Mouse (Mus musculus) liver, embryonic 14.5 days (tissue): ENCODE data around the gene Ifi27. TPM values are rescaled to one million over a fixed set of nuclear protein-coding genes. Genes with fewer than 3 reads are reported as not detected.
A peak's percentile ranks its signal among the peaks of the same experiment; 100 is the strongest.

Source experiments
- ATAC-seq: fragments of 200-750 bp; cut with Nextera tagmentation; 2 replicates; pipeline ENCODE4 v1.8.0; 2017; ENCODE audit warnings: moderate number of reproducible peaks, mild to moderate bottlenecking, moderate library complexity; ENCODE audit not compliant: insufficient read depth
- DNase-seq, 3 experiments: peaks; one replicate each; pipeline ENCODE4 v3.0.0-alpha.2; 2012 to 2013; ENCODE audit warnings: low read depth in 3 of 3, low spot score in 3 of 3
- H3K27ac ChIP-seq: fragments of 300-500 bp; sonication (generic); 2 replicates; pipeline ENCODE4 v1.5.1; 2014; ENCODE audit warnings: moderate library complexity, mild to moderate bottlenecking, control low read depth, inconsistent platforms
- H3K27me3 ChIP-seq: fragments of 300-500 bp; sonication (generic); 2 replicates; pipeline ENCODE4 v1.6.1; 2014; ENCODE audit warnings: mild to moderate bottlenecking, low read length, moderate library complexity; ENCODE audit not compliant: control insufficient read depth, insufficient read depth
- H3K36me3 ChIP-seq: fragments of 300-500 bp; sonication (generic); replicated peaks from 2 replicates; pipeline ENCODE4 v1.6.1; 2014; ENCODE audit warnings: low read depth; ENCODE audit not compliant: control insufficient read depth, insufficient read depth
- H3K4me1 ChIP-seq, 2 experiments: fragments of 200-500 bp in 1 of 2; fragments of 300-500 bp in 1 of 2; sonication (generic) in 1 of 2; replicated peaks; 2 replicates each; pipeline ENCODE4 v1.6.1; 2012 to 2014; ENCODE audit warnings: antibody characterized with exemption in 1 of 2, inconsistent platforms in 1 of 2, low read length in 1 of 2; ENCODE audit not compliant: control insufficient read depth in 2 of 2, insufficient read depth in 2 of 2
- H3K4me2 ChIP-seq: fragments of 300-500 bp; sonication (generic); 2 replicates; pipeline ENCODE4 v1.6.1; 2014; ENCODE audit warnings: low read depth, mild to moderate bottlenecking, control low read depth, moderate library complexity
- H3K4me3 ChIP-seq, 2 experiments: fragments of 200-500 bp in 1 of 2; fragments of 300-500 bp in 1 of 2; sonication (generic) in 1 of 2; 2 replicates each; pipeline ENCODE4 v1.5.1; 2012 to 2014; ENCODE audit warnings: low read depth in 2 of 2, low read length in 2 of 2, mild to moderate bottlenecking in 2 of 2, control low read depth in 1 of 2, inconsistent platforms in 1 of 2, moderate library complexity in 1 of 2; ENCODE audit not compliant: insufficient read depth in 1 of 2
- H3K9ac ChIP-seq: fragments of 300-500 bp; sonication (generic); replicated peaks from 2 replicates; pipeline ENCODE4 v1.6.1; 2014; ENCODE audit warnings: mild to moderate bottlenecking, control low read depth, moderate library complexity
- H3K9me3 ChIP-seq: fragments of 300-500 bp; sonication (generic); 2 replicates; pipeline ENCODE4 v1.6.1; 2016; ENCODE audit warnings: low read length, mixed read lengths; ENCODE audit not compliant: control insufficient read depth
- CTCF ChIP-seq: IDR thresholded peaks from 2 replicates; pipeline ENCODE4 v1.5.1; 2016; ENCODE audit warnings: antibody characterized with exemption, low read depth, control low read depth
- EP300 ChIP-seq: IDR thresholded peaks from 2 replicates; pipeline ENCODE4 v1.6.1; 2016; ENCODE audit warnings: antibody characterized with exemption, low read depth
- WGBS: fragments of 180-500 bp; shearing (Covaris S2); extraction: QIAGEN DNeasy Blood & Tissue Kit; methylation state at CpG from one replicate; pipeline ENCODE4 v1.1.7; 2014; ENCODE audit not compliant: insufficient replicate concordance; 5-methylcytosine and 5-hydroxymethylcytosine counted together
- polyA plus RNA-seq, 2 experiments: library from polyadenylated mRNA; depleted of rRNA in 1 of 2; stranded (reverse) in 1 of 2; unstranded in 1 of 2; fragments of >200 nt; fragmentation: Nextera tagmentation in 1 of 2; extraction: Ambion mirVana in 1 of 2; gene quantifications; 2 replicates each; pipeline versions ENCODE4 v1.2.1 to v1.2.3; 2012 to 2014

The Ifi27 gene
- polyA plus RNA-seq, 2 experiments: 9.3 to 18.6 TPM

GRCm38 (mm10) chr12:103407720-103408119, 26.3 kb upstream of the Ifi27 start, which contains the start of gene 9330161L09Rik:
TSS of gene 9330161L09Rik (minus strand) at chr12:103407820.
- Histone ChIP-seq H3K4me2 (no peak within 1 kb of the TSS), H3K4me1 (no peaks in the 10 kb centered on the region), H3K9ac (no peak within 1 kb of the TSS), H3K4me3 (no peak within 1 kb of the TSS), H3K36me3 (peaks cover 83% of the 10 kb centered on the region), H3K27ac (no peak within 1 kb of the TSS), H3K9me3 (no peaks in the 10 kb centered on the region), H3K27me3 (no peaks in the 10 kb centered on the region)
- ATAC-seq (no peak), DNase-seq (no peak)
- TF ChIP-seq EP300: no peak
- TF ChIP-seq CTCF: no peak
- 89% methylated on average over 4 of the region's 4 CpGs for WGBS

GRCm38 (mm10) chr12:103408144-103408543, 25.9 kb upstream of the Ifi27 start:
- H3K27ac ChIP-seq: no peak overlapping the region
- no peaks in the 10 kb centered on the region for H3K27me3 ChIP-seq
- TF ChIP-seq CTCF (no peak), EP300 (no peak)
- no peak overlapping the region for H3K4me3 ChIP-seq
- ATAC-seq: no peak
- DNase-seq: no peak
- no peaks in the 10 kb centered on the region for H3K4me1 ChIP-seq
- H3K9ac ChIP-seq: no peak overlapping the region
- no peaks in the 10 kb centered on the region for H3K9me3 ChIP-seq
- WGBS: 88% methylated on average over 10 of the region's 10 CpGs
- no peak overlapping the region for H3K4me2 ChIP-seq
- peaks cover 83% of the 10 kb centered on the region for H3K36me3 ChIP-seq

- peak; percentile 24 for ATAC-seq
- peaks cover 2 to 17% of the 10 kb centered on the region in 2 experiments for H3K4me1 ChIP-seq
- H3K4me3 ChIP-seq: peak overlapping the region; percentile 65 to 81
- H3K27ac ChIP-seq: no peak overlapping the region; the same call in 1 of the 2 replicates
- TF ChIP-seq EP300 (no peak), CTCF (no peak)
- H3K27me3 ChIP-seq: no peaks in the 10 kb centered on the region
- peak overlapping the region; percentile 64 for H3K9ac ChIP-seq
- peaks cover 3% of the 10 kb centered on the region for H3K9me3 ChIP-seq
- H3K4me2 ChIP-seq: peak overlapping the region; percentile 76
- peak in 1 of 3 experiments; percentile 14 for DNase-seq
- peaks cover 15% of the 10 kb centered on the region for H3K36me3 ChIP-seq
- 7% methylated on average over 33 of the region's 33 CpGs for WGBS
Observed at GRCm38 (mm10) chr12:103425016-103425728, 8.8 kb upstream of the Ifi27 start.

- ATAC-seq (peak; percentile 100), DNase-seq (peak; percentile 97 to 98 (median 97))
- TF ChIP-seq EP300: no peak
- peak; percentile 93 for TF ChIP-seq CTCF
- H3K4me2 ChIP-seq: peak within 1 kb of the TSS; percentile 76
- no peaks in the 10 kb centered on the region for H3K27me3 ChIP-seq
- peaks cover 15% of the 10 kb centered on the region for H3K36me3 ChIP-seq
- peak within 1 kb of the TSS; percentile 68 for H3K27ac ChIP-seq
- peak within 1 kb of the TSS; percentile 65 to 81 for H3K4me3 ChIP-seq
- H3K9me3 ChIP-seq: peaks cover 3% of the 10 kb centered on the region
- 2% methylated on average over 33 of the region's 33 CpGs for WGBS
- H3K4me1 ChIP-seq: peaks cover 2 to 18% of the 10 kb centered on the region in 2 experiments
- H3K9ac ChIP-seq: peak within 1 kb of the TSS; percentile 64
Observed at GRCm38 (mm10) chr12:103425729-103426470, 8.1 kb upstream of the Ifi27 start, which contains the start of gene Ddx24. TSS of gene Ddx24 (minus strand) at chr12:103425830.

- no peak overlapping the region for H3K9ac ChIP-seq
- no peaks in the 10 kb centered on the region for H3K27me3 ChIP-seq
- H3K27ac ChIP-seq: no peak overlapping the region
- DNase-seq (no peak), ATAC-seq (no peak)
- 81% methylated on average over 7 of the region's 7 CpGs for WGBS
- H3K4me1 ChIP-seq: peaks cover 2 to 18% of the 10 kb centered on the region in 2 experiments
- peaks cover 14% of the 10 kb centered on the region for H3K36me3 ChIP-seq
- H3K9me3 ChIP-seq: peaks cover 3% of the 10 kb centered on the region
- no peak overlapping the region for H3K4me2 ChIP-seq
- H3K4me3 ChIP-seq: no peak overlapping the region
- TF ChIP-seq EP300 (no peak), CTCF (0 out of 2 replicates have a peak, but pooled peaks have one; percentile 22)
Observed at GRCm38 (mm10) chr12:103426710-103427109, 7.3 kb upstream of the Ifi27 start.
